In the genomic region with DNA sequence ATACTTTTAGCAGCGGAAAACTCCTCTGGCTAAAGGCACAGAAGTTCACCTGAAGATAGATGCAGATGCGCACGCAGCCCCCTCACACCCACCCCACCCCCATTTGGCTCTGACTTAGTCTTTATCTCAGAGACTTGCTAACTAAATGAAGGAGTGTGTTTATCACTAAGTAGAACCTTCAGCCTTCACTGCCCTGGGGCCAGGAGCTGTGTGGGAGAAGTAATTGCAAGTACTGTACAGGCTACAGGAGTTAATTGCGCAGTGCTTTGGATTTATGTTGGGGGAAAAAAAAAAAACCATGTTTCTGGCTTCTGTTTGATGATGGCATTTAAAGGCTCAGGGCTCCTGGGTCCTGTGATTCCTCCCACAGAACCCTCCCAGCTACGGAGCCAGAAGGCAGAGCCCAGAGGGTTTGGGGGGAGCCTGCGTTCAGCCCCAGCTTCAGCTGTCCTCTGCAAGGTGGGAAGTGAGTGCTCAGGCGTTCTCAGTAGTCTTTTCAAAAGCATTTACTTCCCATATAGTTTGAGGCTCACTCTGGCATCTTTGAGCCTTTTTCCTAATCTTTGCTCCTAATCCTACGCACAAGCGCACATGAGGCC, we compare ENCODE assay signal across 13 mouse cellular contexts. TPM values are rescaled to one million over a fixed set of nuclear protein-coding genes. Genes with fewer than 3 reads are reported as not detected.
DNase-seq lines count a peak whose midpoint lies in the region; ATAC-seq lines count a peak whose summit lies in the region.
"Had no signal": no experiment of that assay in that cellular context is flagged by ENCODE, and none has a peak within 500 bp of the region (broad histone marks: within the 10 kb centered on the region; RNA-seq: fewer than 3 reads in every experiment).

No protein-coding gene starts in this region.

- H3K36me3 ChIP-seq in kidney, embryonic 15.5 days: 0 out of 2 replicates have a peak, but pooled peaks cover 2% of the 10 kb centered on the region
- H3K36me3 ChIP-seq in limb, embryonic 12.5 days: peaks cover 8% of the 10 kb centered on the region; the same call in 1 of the 2 replicates
- H3K36me3 ChIP-seq in limb, embryonic 10.5 days: peaks cover 41% of the 10 kb centered on the region
- H3K36me3 ChIP-seq in embryonic facial prominence, embryonic 13.5 days: peaks cover 16% of the 10 kb centered on the region
- H3K36me3 ChIP-seq: hindbrain, embryonic 12.5 days had no signal

- no peaks in the 10 kb centered on the region for H3K9me3 ChIP-seq in kidney, embryonic 15.5 days (replicated peaks)
- H3K9me3 ChIP-seq in limb, embryonic 12.5 days: no peaks in the 10 kb centered on the region
- no peaks in the 10 kb centered on the region for H3K9me3 ChIP-seq in limb, embryonic 10.5 days (replicated peaks)
- no peaks in the 10 kb centered on the region for H3K9me3 ChIP-seq in embryonic facial prominence, embryonic 13.5 days
- H3K9me3 ChIP-seq: heart, embryonic 10.5 days; hindbrain, embryonic 12.5 days had no signal

- no peak for DNase-seq in kidney, postnatal 36 days
- no peak for DNase-seq in limb, embryonic 10.5 days (ENCODE audit: low spot score)
- DNase-seq in right cerebral cortex, postnatal 36 days (ENCODE audit: low spot score in 2 of 2): no peak
- DNase-seq: cerebellum, adult 11 months; cerebellum, adult 8-10 months; embryo, embryonic 11 days had no signal

- H3K27ac ChIP-seq in kidney, embryonic 15.5 days: peak overlapping the region; percentile 54
- peak overlapping the region; percentile 76 for H3K27ac ChIP-seq in limb, embryonic 12.5 days
- no peak overlapping the region; the same call in 1 of the 2 replicates for H3K27ac ChIP-seq in limb, embryonic 10.5 days
- H3K27ac ChIP-seq in embryonic facial prominence, embryonic 13.5 days: peak overlapping the region; percentile 44; the same call in 1 of the 2 replicates
- H3K27ac ChIP-seq: heart, embryonic 10.5 days; hindbrain, embryonic 12.5 days had no signal

- peak; percentile 29; the same call in 1 of the 2 replicates for ATAC-seq in kidney, embryonic 15.5 days (replicated peaks; ENCODE audit: low FRiP score)
- ATAC-seq in limb, embryonic 12.5 days (ENCODE audit: insufficient number of reproducible peaks, insufficient read depth, low FRiP score, low TSS enrichment, low read depth): no peak
- ATAC-seq in embryonic facial prominence, embryonic 13.5 days (ENCODE audit: insufficient number of reproducible peaks, insufficient read depth, low FRiP score, low TSS enrichment, low read depth): no peak
- ATAC-seq: forebrain, embryonic 14.5 days; hindbrain, embryonic 16.5 days had no signal

- no peaks in the 10 kb centered on the region for H3K27me3 ChIP-seq in kidney, embryonic 15.5 days
- no peaks in the 10 kb centered on the region for H3K27me3 ChIP-seq in limb, embryonic 12.5 days
- H3K27me3 ChIP-seq in limb, embryonic 10.5 days (ENCODE audit: low read depth, poor library complexity, severe bottlenecking): no peaks in the 10 kb centered on the region
- H3K27me3 ChIP-seq in embryonic facial prominence, embryonic 13.5 days: no peaks in the 10 kb centered on the region
- H3K27me3 ChIP-seq: hindbrain, embryonic 12.5 days had no signal

- peaks cover 12% of the 10 kb centered on the region for H3K4me1 ChIP-seq in kidney, embryonic 15.5 days
- H3K4me1 ChIP-seq in limb, embryonic 12.5 days (replicated peaks): peaks cover 30% of the 10 kb centered on the region
- peaks cover 54% of the 10 kb centered on the region for H3K4me1 ChIP-seq in limb, embryonic 10.5 days
- peaks cover 7% of the 10 kb centered on the region for H3K4me1 ChIP-seq in embryonic facial prominence, embryonic 13.5 days

- H3K4me2 ChIP-seq in kidney, embryonic 15.5 days: no peak overlapping the region
- H3K4me2 ChIP-seq in limb, embryonic 12.5 days: 0 out of 2 replicates have a peak overlapping the region, but pooled peaks have one; percentile 11
- H3K4me2 ChIP-seq in embryonic facial prominence, embryonic 13.5 days: no peak overlapping the region
- H3K4me2 ChIP-seq: hindbrain, embryonic 12.5 days had no signal

- H3K9ac ChIP-seq in kidney, embryonic 15.5 days: no peak overlapping the region
- H3K9ac ChIP-seq in limb, embryonic 12.5 days (replicated peaks): no peak overlapping the region
- H3K9ac ChIP-seq in embryonic facial prominence, embryonic 13.5 days: no peak overlapping the region
- H3K9ac ChIP-seq: hindbrain, embryonic 12.5 days had no signal

- no peak overlapping the region for H3K4me3 ChIP-seq in kidney, embryonic 15.5 days (replicated peaks)
- no peak overlapping the region for H3K4me3 ChIP-seq in limb, embryonic 12.5 days (replicated peaks)
- H3K4me3 ChIP-seq in limb, embryonic 10.5 days: no peak overlapping the region
- H3K4me3 ChIP-seq in embryonic facial prominence, embryonic 13.5 days: no peak overlapping the region
- H3K4me3 ChIP-seq: heart, embryonic 10.5 days; hindbrain, embryonic 12.5 days had no signal

- 45% methylated on average over 9 of the region's 9 CpGs for WGBS in kidney, embryonic 15.5 days
- 55% methylated on average over 9 of the region's 9 CpGs for WGBS in limb, embryonic 12.5 days
- 75% methylated on average over 9 of the region's 9 CpGs for WGBS in limb, embryonic 10.5 days
- 70% methylated on average over 9 of the region's 9 CpGs for WGBS in embryonic facial prominence, embryonic 13.5 days

RNA-seq across cellular contexts. Expression of gene Hadh, which starts 57.7 kb away (rescaled TPM):
- 125 and 130 TPM in 2 replicates for polyA plus RNA-seq in kidney, embryonic 15.5 days (2015; fragmentation: Nextera tagmentation; extraction: Ambion mirVana)
- polyA plus RNA-seq in limb, embryonic 12.5 days (2016; fragmentation: Nextera tagmentation; extraction: Ambion mirVana): 98.2 and 102 TPM in 2 replicates
- 80.6 and 86.0 TPM in 2 replicates for polyA plus RNA-seq in limb, embryonic 10.5 days (2016; fragmentation: Nextera tagmentation; extraction: Ambion mirVana)
- 106 and 110 TPM in 2 replicates for polyA plus RNA-seq in embryonic facial prominence, embryonic 13.5 days (2015; fragmentation: Nextera tagmentation; extraction: Ambion mirVana)
